Mouse (Mus musculus) right cerebral cortex, postnatal 14 days (tissue): ENCODE results near the gene Abhd2.
"Not testable (repeated sequence)": the region's sequence is repeated elsewhere in the genome, so short reads cannot be mapped to it uniquely, and the experiment has no call there.

Experiments
- DNase-seq: peaks from one replicate; pipeline ENCODE4 v3.0.0; 2022

Gene Abhd2

DNA sequence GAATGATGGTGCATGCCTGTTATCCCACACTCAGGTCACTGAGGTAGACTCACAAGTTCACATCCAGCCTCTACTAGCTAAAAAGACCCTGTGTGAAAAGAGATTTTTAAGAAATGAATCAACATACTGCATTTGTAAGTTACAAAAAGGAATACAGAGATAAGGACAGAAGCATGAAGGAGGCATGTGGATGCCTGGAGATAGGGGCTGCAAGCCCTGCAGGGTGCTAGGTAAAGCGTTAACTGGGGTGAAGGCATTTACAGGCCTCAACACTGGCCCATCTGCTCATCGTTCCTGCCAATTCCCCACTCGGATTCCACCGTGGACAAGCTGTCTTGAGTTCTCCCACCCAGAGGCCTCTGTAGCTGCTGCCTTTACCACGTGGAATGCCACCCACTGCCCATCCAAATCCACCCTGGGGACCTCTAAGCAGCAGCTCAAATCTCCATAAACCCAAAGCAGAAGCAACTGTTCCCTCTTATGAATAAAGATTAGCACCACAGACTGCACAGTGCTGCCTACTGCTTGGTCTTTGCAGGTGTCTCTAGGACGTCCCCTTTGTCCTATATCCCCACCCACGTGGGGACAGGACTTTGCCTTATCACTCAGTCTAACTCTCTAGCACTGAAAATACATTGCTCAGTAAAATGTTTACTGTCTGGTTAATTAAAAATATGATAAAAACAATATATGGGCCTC is 5.2 kb upstream of the Abhd2 start:
- DNase-seq: no peak

GRCm38 (mm10) chr7:79268897-79269296 is 4.1 kb upstream of the Abhd2 start:
- DNase-seq: no peak

DNA sequence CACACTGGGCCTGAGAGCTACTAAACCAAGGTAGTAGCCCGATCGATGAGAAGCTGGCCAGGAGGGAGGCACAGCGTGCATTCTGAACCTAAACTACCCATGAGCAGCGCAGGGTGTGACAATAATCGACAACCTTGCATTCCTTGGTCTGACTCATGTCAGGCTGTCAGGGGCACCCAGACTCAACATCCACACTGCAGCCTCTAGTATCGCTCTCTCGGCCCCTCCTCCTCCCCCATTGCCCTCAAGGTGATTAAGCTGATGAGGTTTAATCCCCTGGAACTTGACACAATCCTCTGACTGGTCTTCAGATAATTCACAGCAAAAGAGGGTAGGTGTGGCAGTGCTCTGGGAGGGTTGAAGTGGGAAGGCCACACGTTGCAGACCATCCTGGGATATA is 3.6 kb upstream of the Abhd2 start:
- DNase-seq: no peak

- DNase-seq: no peak
Measured at GRCm38 (mm10) chr7:79269866-79270265, 3.1 kb upstream of the Abhd2 start.

GRCm38 (mm10) chr7:79270961-79271387 is 2.0 kb upstream of the Abhd2 start:
- peak; percentile 45 for DNase-seq

GRCm38 (mm10) chr7:79271861-79272788 is 874 bp upstream of the Abhd2 start:
- DNase-seq: no peak

GRCm38 (mm10) chr7:79273738-79274472 is 906 bp downstream of the Abhd2 start:
- no peak for DNase-seq

DNA sequence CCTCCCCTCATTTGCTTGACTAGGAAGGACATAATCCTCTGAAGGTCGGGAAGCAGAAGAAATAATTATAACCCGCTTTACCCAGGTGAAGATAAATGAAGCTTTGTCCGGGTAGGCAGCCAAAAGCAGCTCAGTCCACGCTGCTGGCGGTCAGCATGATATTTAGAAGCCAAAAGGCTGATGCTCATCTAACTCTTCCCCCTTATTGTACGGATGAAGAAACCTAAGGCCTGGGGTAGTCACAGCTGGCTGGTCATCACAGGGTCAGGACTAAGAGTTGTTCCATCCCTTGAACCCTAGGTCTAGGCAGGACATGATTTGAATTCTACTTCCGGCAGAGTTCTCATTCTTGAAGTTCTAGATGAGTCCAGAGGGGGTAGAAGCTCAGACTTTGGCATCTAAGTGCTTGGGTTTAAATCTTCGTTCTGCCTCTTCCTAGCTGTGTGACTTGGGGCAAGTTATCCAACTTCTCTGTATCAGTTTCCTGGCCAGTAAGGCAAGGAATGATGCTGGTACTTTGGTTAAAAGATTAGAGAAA is 1.5 kb downstream of the Abhd2 start:
- DNase-seq: no peak

DNA sequence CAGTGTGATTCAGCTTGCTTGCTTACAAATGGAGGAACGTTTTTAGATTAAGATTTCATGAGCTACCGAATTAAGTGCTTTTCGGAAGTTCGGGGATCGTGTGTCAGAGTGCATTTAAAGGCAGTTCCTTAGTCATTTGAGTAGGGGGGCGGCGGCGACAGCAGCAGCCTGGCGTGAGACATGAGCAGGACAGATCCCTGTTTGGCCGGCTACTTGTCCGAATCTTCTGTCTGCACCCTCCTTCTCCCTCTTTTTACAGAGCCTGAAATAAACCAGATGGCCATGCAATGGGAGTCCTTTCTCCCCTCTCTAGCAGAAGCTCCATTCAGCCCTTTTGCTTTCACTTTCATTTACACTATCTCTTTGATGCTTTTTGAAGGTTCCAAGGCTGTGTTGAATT is 2.3 kb downstream of the Abhd2 start:
- DNase-seq: no peak

DNA sequence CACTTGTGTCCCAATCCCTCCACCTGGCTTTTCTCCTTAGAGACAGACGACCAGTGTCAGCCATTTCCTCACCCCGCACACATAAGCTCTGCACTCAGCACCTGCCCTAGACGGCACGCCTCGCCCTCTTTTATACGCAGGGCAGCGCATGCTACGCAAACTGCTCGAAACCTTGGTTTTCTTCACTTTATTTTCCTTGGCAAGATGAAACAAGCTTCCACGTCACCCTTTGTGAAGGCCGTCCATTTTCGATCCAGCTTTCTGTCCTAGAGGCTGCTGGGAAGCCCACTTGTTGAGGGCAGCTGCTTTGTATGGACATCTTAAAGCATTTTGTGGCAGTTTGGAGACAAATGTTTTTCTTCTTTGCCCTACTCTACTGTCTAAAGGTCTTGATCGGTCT is 5.4 kb downstream of the Abhd2 start:
- DNase-seq: no peak

DNA sequence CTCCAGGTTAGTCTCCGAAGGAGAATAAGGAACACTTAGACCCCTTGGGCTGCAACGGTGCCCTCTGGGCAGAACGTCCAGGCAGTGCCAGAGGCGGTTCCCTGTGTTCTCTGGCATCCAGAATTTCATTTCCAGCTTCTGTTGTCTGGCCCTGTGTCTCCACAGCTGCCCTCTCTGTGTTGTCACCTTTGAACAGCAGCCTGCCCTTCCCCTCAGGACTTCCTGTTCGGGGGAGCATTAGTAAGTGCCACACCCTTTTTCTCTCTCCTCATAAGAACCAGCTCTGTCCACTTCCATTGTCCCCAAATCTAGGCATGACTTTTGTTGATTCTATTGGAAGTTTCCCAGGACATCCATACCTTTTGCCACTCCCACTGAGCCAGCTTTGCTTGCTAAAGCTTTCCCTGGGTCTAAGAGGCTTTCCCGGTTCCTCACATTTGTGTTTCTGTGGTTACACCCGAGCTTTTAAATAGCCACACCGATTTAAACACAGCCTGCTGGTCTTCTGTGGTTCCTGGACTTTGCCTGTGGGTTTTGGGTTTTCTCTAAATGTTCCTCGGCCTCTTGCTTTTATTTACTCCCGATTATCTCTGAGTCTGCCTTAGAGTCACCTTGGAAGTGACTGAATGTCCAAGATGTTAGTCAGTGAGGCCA is 6.5 kb downstream of the Abhd2 start:
- no peak for DNase-seq

DNA sequence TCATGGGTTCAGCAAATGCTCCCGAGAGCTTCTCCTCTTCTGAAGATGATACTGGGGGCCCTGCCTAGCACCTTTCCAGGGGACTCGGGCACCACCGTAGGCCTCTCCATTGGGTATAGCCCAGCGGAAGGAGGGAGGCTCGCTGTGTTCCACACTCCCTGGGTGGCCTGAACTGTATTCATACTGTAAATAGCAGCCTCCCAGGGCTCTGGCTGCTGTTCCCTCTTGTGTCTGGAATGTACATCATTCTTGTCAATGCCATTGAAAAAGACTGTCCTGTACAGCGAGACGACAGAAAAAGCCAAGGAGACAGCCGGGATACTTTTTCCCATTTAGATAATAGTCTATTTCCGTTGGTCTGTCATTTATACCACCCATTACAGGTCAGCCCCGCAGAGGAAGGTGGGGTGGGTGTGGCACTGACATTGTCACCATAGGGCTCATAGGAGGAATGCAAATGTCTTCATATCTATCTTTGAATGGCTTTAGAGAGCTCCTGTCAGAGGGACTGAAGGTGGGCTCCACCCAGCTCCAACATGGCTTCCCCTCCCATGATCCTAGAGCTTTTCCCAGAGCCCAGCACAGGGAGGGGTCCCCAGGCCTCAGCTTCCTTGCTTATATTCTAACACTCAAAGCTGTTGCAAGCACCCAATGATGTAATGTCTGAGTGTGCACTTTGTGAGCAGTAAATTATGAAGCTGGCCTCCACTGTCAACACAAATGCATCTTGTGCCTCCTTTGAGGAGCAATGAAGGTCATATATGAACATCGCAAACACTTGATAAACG is 10.1 kb downstream of the Abhd2 start:
- no peak for DNase-seq

DNA sequence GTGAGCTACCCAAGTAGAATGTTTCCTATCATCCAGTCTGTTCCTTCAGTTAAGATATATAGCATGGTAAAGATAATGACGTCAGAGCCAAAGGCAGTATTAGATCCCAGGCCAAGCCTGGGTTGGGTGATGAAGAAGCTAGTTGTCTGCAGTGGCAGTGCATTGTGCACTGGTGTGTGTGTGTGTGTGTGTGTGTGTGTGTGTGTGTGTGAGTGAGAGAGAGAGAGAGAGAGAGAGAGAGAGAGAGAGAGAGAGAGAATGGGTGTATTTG is 10.6 kb downstream of the Abhd2 start:
- DNase-seq: not testable (repeated sequence)

GRCm38 (mm10) chr7:79284160-79284888 is 11.3 kb downstream of the Abhd2 start:
- DNase-seq: no peak

GRCm38 (mm10) chr7:79284889-79285280 is 11.9 kb downstream of the Abhd2 start:
- DNase-seq: no peak

- DNase-seq: no peak
Measured at GRCm38 (mm10) chr7:79285408-79285807, 12.4 kb downstream of the Abhd2 start.

GRCm38 (mm10) chr7:79287226-79287625 is 14.2 kb downstream of the Abhd2 start:
- DNase-seq: no peak

DNA sequence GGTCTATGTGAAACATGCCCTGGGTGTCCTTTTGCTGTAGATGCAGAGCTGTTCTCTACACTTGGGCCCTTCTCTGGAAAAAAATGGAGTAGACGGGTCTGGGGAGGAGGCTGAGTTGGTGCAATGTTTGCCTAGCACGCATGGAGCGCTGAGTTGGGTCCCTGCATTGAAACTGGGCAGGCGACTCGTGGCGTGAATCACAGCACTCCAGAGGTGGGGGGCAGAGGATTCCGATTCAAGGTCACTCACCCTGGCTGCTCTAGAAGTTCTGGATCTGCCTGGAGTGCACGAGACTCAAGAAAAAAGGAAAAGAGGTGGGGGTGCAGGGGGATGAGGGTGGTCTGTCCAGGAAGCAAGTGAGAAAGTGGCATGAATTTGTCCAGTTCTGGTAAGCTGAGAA is 14.9 kb downstream of the Abhd2 start:
- DNase-seq: no peak

DNA sequence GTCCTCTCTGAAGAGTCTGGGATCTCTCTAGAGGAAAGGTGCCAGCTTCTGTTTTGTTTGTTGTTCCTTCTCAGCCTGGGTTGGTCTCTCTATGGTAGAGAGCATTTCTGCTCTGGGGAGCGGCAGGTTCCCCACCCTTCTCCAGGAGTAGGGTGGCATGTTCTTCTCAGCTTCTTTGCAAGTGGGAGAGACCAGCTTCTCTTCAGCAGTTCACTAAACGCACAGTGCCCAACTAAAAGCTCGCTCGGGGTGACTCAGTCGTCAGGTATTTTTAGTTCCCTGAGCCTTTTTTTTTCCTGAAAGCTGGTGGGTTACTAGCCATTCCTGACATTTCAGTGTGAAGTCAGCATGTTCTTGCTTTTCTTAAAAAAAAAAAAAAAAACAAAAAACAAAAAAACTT is 15.4 kb downstream of the Abhd2 start:
- DNase-seq: no peak

- no peak for DNase-seq
Measured at GRCm38 (mm10) chr7:79293605-79294232, 20.7 kb downstream of the Abhd2 start.

DNA sequence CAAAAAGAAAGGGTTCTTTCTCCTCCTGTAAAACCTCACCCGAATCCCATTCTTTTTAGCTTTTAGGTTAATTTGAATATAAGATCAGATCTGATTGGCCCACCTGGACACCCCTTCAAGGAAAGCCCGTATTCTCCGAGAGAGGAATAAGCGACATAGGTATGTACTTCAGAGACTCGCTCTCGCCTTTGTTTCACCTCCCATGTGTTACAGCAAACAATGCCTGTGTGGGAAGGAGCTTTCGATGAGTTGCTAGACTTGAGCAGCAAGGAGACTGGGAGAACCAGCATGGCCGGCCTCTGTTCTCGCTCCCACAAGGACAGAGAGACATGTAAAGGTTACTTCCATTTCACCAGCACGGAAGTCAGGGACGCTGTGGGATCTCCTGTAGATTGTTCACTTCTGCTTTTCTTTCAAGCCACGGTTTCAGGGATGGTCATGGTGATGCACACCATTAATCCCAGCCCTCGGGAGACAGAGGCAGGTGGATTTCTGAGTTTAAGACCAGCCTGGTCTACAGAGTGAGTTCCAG is 21.5 kb downstream of the Abhd2 start:
- DNase-seq: no peak
